ENCODE assay signal across 9 mouse cellular contexts in genomic region chr6:138139930-138140329, GRCm38 (mm10). TPM values are rescaled to one million over a fixed set of nuclear protein-coding genes. Genes with fewer than 3 reads are reported as not detected.
DNase-seq lines count a peak whose midpoint lies in the region; ATAC-seq and TF ChIP-seq lines count a peak whose summit lies in the region.
"Had no signal": no experiment of that assay in that cellular context is flagged by ENCODE, and none has a peak within 500 bp of the region (broad histone marks: within the 10 kb centered on the region; RNA-seq: fewer than 3 reads in every experiment).

Mgst1 (plus strand) TSS chr6:138140316.

- H3K9me3 ChIP-seq in kidney, embryonic 16.5 days (ENCODE audit: low read length) = no peaks in the 10 kb centered on the region
- no peaks in the 10 kb centered on the region for H3K9me3 ChIP-seq in kidney, postnatal 0 days (replicated peaks; ENCODE audit: low read length)

- H3K27me3 ChIP-seq in kidney, embryonic 16.5 days (ENCODE audit: insufficient read depth, low read length) = no peaks in the 10 kb centered on the region
- H3K27me3 ChIP-seq in kidney, postnatal 0 days (ENCODE audit: insufficient read depth, low read length) = no peaks in the 10 kb centered on the region

- ATAC-seq in kidney, embryonic 16.5 days (ENCODE audit: low FRiP score, low TSS enrichment) = peak; percentile 59; the same call in 1 of the 2 replicates
- peak; percentile 37 for ATAC-seq in kidney, postnatal 0 days (replicated peaks; ENCODE audit: low FRiP score, low read depth)

- H3K9ac ChIP-seq in kidney, embryonic 16.5 days (replicated peaks; ENCODE audit: low read length) = peak within 1 kb of the TSS; percentile 74
- peak within 1 kb of the TSS; percentile 58 for H3K9ac ChIP-seq in kidney, postnatal 0 days (ENCODE audit: low read depth, low read length)

- peaks cover 31% of the 10 kb centered on the region for H3K4me1 ChIP-seq in kidney, embryonic 16.5 days (ENCODE audit: insufficient read depth, low read length)
- peaks cover 27% of the 10 kb centered on the region for H3K4me1 ChIP-seq in bone marrow macrophage, adult 2 months (ENCODE audit: control insufficient read depth, insufficient read depth, low read length)
- H3K4me1 ChIP-seq in kidney, postnatal 0 days (replicated peaks; ENCODE audit: insufficient read depth, low read length) = peaks cover 8% of the 10 kb centered on the region; the same call in 1 of the 2 replicates

- no peaks in the 10 kb centered on the region for H3K36me3 ChIP-seq in kidney, embryonic 16.5 days (ENCODE audit: insufficient read depth, low read length)
- H3K36me3 ChIP-seq in kidney, postnatal 0 days (ENCODE audit: insufficient read depth, low read length) = no peaks in the 10 kb centered on the region
- H3K36me3 ChIP-seq in macrophage (ENCODE audit: inconsistent target) = no peaks in the 10 kb centered on the region
- H3K36me3 ChIP-seq: G1E had no signal

- under 1% methylated on average over 5 of the region's 5 CpGs for WGBS in kidney, embryonic 16.5 days
- 1% methylated on average over 5 of the region's 5 CpGs for WGBS in kidney, postnatal 0 days
- WGBS in macrophage (ENCODE audit: missing documents) = 2% methylated on average over 5 of the region's 5 CpGs

- no peak for DNase-seq in kidney, adult 8-10 months
- no peak for DNase-seq in gonadal fat pad, adult 2 months (ENCODE audit: low read depth)
- DNase-seq in kidney, postnatal 0 days (ENCODE audit: low spot score) = peak; percentile 41
- DNase-seq in cerebellum, postnatal 25 days = no peak
- DNase-seq in c-Kit-positive CD71-positive TER-119-positive erythroid progenitor cells, embryonic 14.5 days (ENCODE audit: low spot score) = no peak

- H3K79me2 ChIP-seq in macrophage (ENCODE audit: inconsistent target) = peaks cover 34% of the 10 kb centered on the region; the same call in 1 of the 2 replicates

- TF ChIP-seq CTCF in bone marrow macrophage, adult 2 months (IDR thresholded peaks at IDR 0.05; ENCODE audit: low read depth, low read length) = no peak
- TF ChIP-seq CTCF in kidney, postnatal 0 days (IDR thresholded peaks at IDR 0.05; ENCODE audit: low read depth) = no peak

- peak within 1 kb of the TSS; percentile 89 for H3K27ac ChIP-seq in kidney, embryonic 16.5 days (ENCODE audit: low read length)
- peak within 1 kb of the TSS; percentile 91 for H3K27ac ChIP-seq in bone marrow macrophage, adult 2 months (ENCODE audit: insufficient read depth, low read depth, low read length)
- H3K27ac ChIP-seq in kidney, postnatal 0 days = peak within 1 kb of the TSS; percentile 74
- H3K27ac ChIP-seq in macrophage = peak within 1 kb of the TSS; percentile 57

- no peak for TF ChIP-seq POLR2A in bone marrow macrophage, adult 2 months (IDR thresholded peaks at IDR 0.05; ENCODE audit: borderline replicate concordance, low read depth, low read length)

- H3K4me3 ChIP-seq in kidney, embryonic 16.5 days (ENCODE audit: low read length) = peak within 1 kb of the TSS; percentile 65
- H3K4me3 ChIP-seq in bone marrow macrophage, adult 2 months (ENCODE audit: insufficient read depth, low read length) = peak within 1 kb of the TSS; percentile 81
- H3K4me3 ChIP-seq in kidney, postnatal 0 days (replicated peaks; ENCODE audit: low read depth, low read length) = peak within 1 kb of the TSS; percentile 47
- H3K4me3 ChIP-seq in macrophage (ENCODE audit: inconsistent target) = peak within 1 kb of the TSS; percentile 54

- peak within 1 kb of the TSS; percentile 74 for H3K4me2 ChIP-seq in kidney, embryonic 16.5 days (replicated peaks; ENCODE audit: low read depth, low read length)
- peak within 1 kb of the TSS; percentile 65 for H3K4me2 ChIP-seq in kidney, postnatal 0 days (ENCODE audit: low read length)

RNA-seq across cellular contexts. Expression of gene Mgst1, which starts in this region (rescaled TPM):
- 269 and 270 TPM in 2 replicates for polyA plus RNA-seq in kidney, embryonic 16.5 days (2015; fragmentation: Nextera tagmentation; extraction: Ambion mirVana)
- polyA plus RNA-seq in bone marrow macrophage, adult 2 months (2012; ENCODE audit: insufficient read depth, insufficient read length, missing spikeins) = 181 and 198 TPM in 2 replicates
- polyA plus RNA-seq in gonadal fat pad, adult 2 months (2012; rRNA removed) = 1,056 and 1,271 TPM in 2 replicates
- 394 and 439 TPM in 2 replicates for polyA plus RNA-seq in kidney, postnatal 0 days (2015; fragmentation: Nextera tagmentation; extraction: Ambion mirVana)
- 10 to 100 TPM in 22 of 26 experiments, 1 to 10 TPM in 4; 6.2 to 49.0 (median 15.4) TPM for total RNA-seq in macrophage (2018; cell fraction: chromatin; rRNA removed)
- total RNA-seq in macrophage (2018; cell fraction: cytosol; rRNA removed) = 100 to 1,000 TPM; 105 to 360 (median 198) TPM
- total RNA-seq in macrophage (2018; cell fraction: nucleus; rRNA removed) = 100 to 1,000 TPM in 6 of 26 experiments, 10 to 100 TPM in 20; 29.9 to 185 (median 74.7) TPM
- 153 to 274 TPM (median 243 TPM) in 3 replicates for polyA plus RNA-seq in macrophage (2018)
- total RNA-seq: G1E had no signal
- polyA plus RNA-seq: G1E had no signal
